Mouse (Mus musculus): ENCODE data around the gene 1700012P22Rik. TPM values are rescaled to one million over a fixed set of nuclear protein-coding genes. Genes with fewer than 3 reads are reported as not detected.

The 1700012P22Rik gene
- total and polyA plus RNA-seq, 3 experiments, result not detected

DNA sequence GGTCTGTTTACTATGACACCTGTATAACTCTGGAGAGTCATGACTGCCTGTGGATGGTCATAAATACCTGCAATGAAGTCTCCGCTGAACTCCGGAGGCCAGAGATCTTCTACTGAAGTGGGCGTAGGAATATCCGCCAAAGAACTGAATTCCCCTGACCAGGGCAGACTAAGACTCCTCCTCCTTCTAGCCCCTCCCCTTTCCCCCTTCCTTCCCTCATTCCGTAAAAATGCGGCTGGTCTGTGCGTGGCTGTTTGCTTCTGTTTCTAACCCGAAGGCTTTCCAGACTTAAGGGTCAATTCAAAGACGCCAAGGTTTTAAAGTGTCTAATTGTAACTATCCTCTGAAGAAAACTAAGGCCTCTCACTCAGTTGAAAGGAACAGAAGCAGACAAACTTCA lies 30.3 kb downstream of the 1700012P22Rik start, which contains the start of gene Pramef12:
Gene Pramef12 (minus strand): TSS at position 175 of the 400 bp plus-strand sequence.
- Histone ChIP-seq H3K4me3 (replicated peaks in 1 of 3; ENCODE audit: low read depth in 2 of 3, low read length in 2 of 3, poor library complexity in 1 of 3) (no peak within 1 kb of the TSS), H3K4me1 (ENCODE audit: control insufficient read depth in 1 of 2, insufficient read depth in 2 of 2) (peaks cover 0 to 11% of the 10 kb centered on the region in 2 experiments; a peak in 2 of 4 replicates), H3K36me3 (replicated peaks in 1 of 2; ENCODE audit: control insufficient read depth in 1 of 2, insufficient read depth in 1 of 2, low read length in 1 of 2) (no peaks in the 10 kb centered on the region), H3K27ac (ENCODE audit: insufficient read depth, low read depth) (no peak within 1 kb of the TSS), H3K9ac (ENCODE audit: insufficient read depth, low read depth) (no peak within 1 kb of the TSS), H3K9me3 (replicated peaks; ENCODE audit: low read length) (peaks cover 17% of the 10 kb centered on the region), H3K79me2 (replicated peaks; ENCODE audit: control insufficient read depth, extremely low read depth, insufficient read depth, poor library complexity, severe bottlenecking) (no peaks in the 10 kb centered on the region), H3K27me3 (replicated peaks) (no peaks in the 10 kb centered on the region), H3K4me2 (ENCODE audit: insufficient read depth, low read depth, poor library complexity, severe bottlenecking) (no peak within 1 kb of the TSS)
- no peak for TF ChIP-seq MAFK (IDR thresholded peaks at IDR 0.05; ENCODE audit: insufficient replicate concordance, low read length)
- TF ChIP-seq RAD21 (IDR thresholded peaks at IDR 0.05; ENCODE audit: low read depth, low read length), result no peak
- no peak for TF ChIP-seq TCF12 (IDR thresholded peaks at IDR 0.05; ENCODE audit: low read depth, low read length)
- TF ChIP-seq ELF1 (IDR thresholded peaks at IDR 0.05; ENCODE audit: low read depth, low read length), result no peak
- no peak for TF ChIP-seq USF2 (conservative IDR thresholded peaks at IDR 0.05; ENCODE audit: low read depth, low read length)
- no peak for TF ChIP-seq E2F4 (IDR thresholded peaks at IDR 0.05; ENCODE audit: insufficient replicate concordance, low read depth, low read length)
- no peak for TF ChIP-seq MAZ (IDR thresholded peaks at IDR 0.05; ENCODE audit: low read depth, low read length)
- no peak for TF ChIP-seq SIN3A (IDR thresholded peaks at IDR 0.05; ENCODE audit: low read length)
- TF ChIP-seq JUN (IDR thresholded peaks at IDR 0.05; ENCODE audit: insufficient read depth, low read depth, low read length), result no peak
- DNase-seq (ENCODE audit: extremely low read depth), result no peak
- dilution Hi-C loops (cut with MboI; ENCODE audit: extremely low pct_ligation_motif_present, extremely low pct_unique_long_range_greater_than_20kb, low sequenced_read_pairs) (no loop called here), in situ Hi-C loops (cut with MboI; ENCODE audit: low pct_ligation_motif_present, low pct_unique_long_range_greater_than_20kb, low sequenced_read_pairs) (no loop called here)

DNA sequence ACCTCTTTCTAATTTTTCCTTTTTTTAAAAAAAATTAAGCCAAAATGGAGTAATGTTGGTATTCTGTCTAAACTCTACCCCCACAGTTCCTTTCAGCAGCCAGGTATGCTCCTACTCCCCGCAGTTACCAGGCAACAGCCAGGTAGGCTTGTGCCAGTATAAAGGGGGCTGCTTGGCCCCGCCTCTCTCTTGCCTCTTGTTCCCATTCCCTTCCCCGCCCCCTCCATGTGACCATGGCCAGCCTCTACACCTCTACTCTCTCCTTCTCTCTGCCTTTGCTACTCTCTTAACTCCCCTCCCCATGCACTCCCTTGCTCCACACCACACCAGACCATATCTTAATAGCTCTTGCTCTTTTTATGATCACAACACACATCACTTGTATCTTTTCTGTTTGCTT lies 32.3 kb downstream of the 1700012P22Rik start:
- TF ChIP-seq MEF2A (IDR thresholded peaks at IDR 0.05; ENCODE audit: borderline replicate concordance, low read depth, low read length) (no peak), PAX5 (IDR thresholded peaks at IDR 0.05; ENCODE audit: low read length) (no peak), HCFC1 (IDR thresholded peaks at IDR 0.05; ENCODE audit: low read depth, low read length) (no peak), TCF12 (IDR thresholded peaks at IDR 0.05; ENCODE audit: low read depth, low read length) (no peak), MXI1 (IDR thresholded peaks at IDR 0.05; ENCODE audit: low read depth, low read length) (no peak), ZNF384 (IDR thresholded peaks at IDR 0.05; ENCODE audit: low read depth, low read length) (no peak), ZMIZ1 (IDR thresholded peaks at IDR 0.05; ENCODE audit: low read depth, low read length) (no peak), NELFE (IDR thresholded peaks at IDR 0.05; ENCODE audit: low read depth, low read length) (no peak), MAFK (IDR thresholded peaks at IDR 0.05; ENCODE audit: insufficient replicate concordance, low read length) (no peak), UBTF (IDR thresholded peaks at IDR 0.05; ENCODE audit: low read depth, low read length) (no peak), TBP (conservative IDR thresholded peaks at IDR 0.05; ENCODE audit: low read depth, low read length) (no peak), BHLHE40 (IDR thresholded peaks at IDR 0.05; ENCODE audit: low read depth, low read length) (no peak), GABPA (IDR thresholded peaks at IDR 0.05; ENCODE audit: insufficient replicate concordance, low read depth, low read length) (no peak), NRF1 (IDR thresholded peaks at IDR 0.05; ENCODE audit: low read depth, low read length) (no peak), MAX (IDR thresholded peaks at IDR 0.05; ENCODE audit: low read length) (no peak), CHD1 (IDR thresholded peaks at IDR 0.05; ENCODE audit: low read depth, low read length) (no peak), USF1 (IDR thresholded peaks at IDR 0.05; ENCODE audit: low read depth, low read length) (no peak)
- no peak for DNase-seq (ENCODE audit: extremely low read depth)
- dilution Hi-C loops (cut with MboI; ENCODE audit: extremely low pct_ligation_motif_present, extremely low pct_unique_long_range_greater_than_20kb, low sequenced_read_pairs) (no loop called here), in situ Hi-C loops (cut with MboI; ENCODE audit: low pct_ligation_motif_present, low pct_unique_long_range_greater_than_20kb, low sequenced_read_pairs) (no loop called here)
- Histone ChIP-seq H3K9me3 (replicated peaks; ENCODE audit: low read length) (peaks cover 21% of the 10 kb centered on the region), H3K4me1 (ENCODE audit: control insufficient read depth in 1 of 2, insufficient read depth in 2 of 2) (peaks cover 0 to 11% of the 10 kb centered on the region in 2 experiments; a peak in 2 of 4 replicates), H3K79me2 (replicated peaks; ENCODE audit: control insufficient read depth, extremely low read depth, insufficient read depth, poor library complexity, severe bottlenecking) (no peaks in the 10 kb centered on the region), H3K4me2 (ENCODE audit: insufficient read depth, low read depth, poor library complexity, severe bottlenecking) (no peak overlapping the region), H3K36me3 (replicated peaks in 1 of 2; ENCODE audit: control insufficient read depth in 1 of 2, insufficient read depth in 1 of 2, low read length in 1 of 2) (no peaks in the 10 kb centered on the region), H3K4me3 (replicated peaks in 1 of 3; ENCODE audit: low read depth in 2 of 3, low read length in 2 of 3, poor library complexity in 1 of 3) (no peak overlapping the region), H3K27me3 (replicated peaks) (no peaks in the 10 kb centered on the region), H3K27ac (ENCODE audit: insufficient read depth, low read depth) (no peak overlapping the region), H3K9ac (ENCODE audit: insufficient read depth, low read depth) (no peak overlapping the region)

Measured in CH12.LX (cell line).